Mouse (Mus musculus): Measurements from ENCODE around the gene Nckipsd. TPM values are rescaled to one million over a fixed set of nuclear protein-coding genes. Genes with fewer than 3 reads are reported as not detected.

The Nckipsd gene
- polyA plus RNA-seq, 1 experiment from 2014 or later: 14.9 TPM

- H3K27ac ChIP-seq: no peak overlapping the region
- no peaks in the 10 kb centered on the region for H3K9me3 ChIP-seq
- 96% methylated on average over 1 of the region's 1 CpGs for WGBS
- H3K36me3 ChIP-seq: peaks cover 33% of the 10 kb centered on the region
- H3K4me1 ChIP-seq (replicated peaks): peaks cover 81% of the 10 kb centered on the region
- DNase-seq (ENCODE audit: low spot score): no peak
- no peaks in the 10 kb centered on the region for H3K27me3 ChIP-seq (ENCODE audit: insufficient read depth, poor library complexity, severe bottlenecking)
- peak overlapping the region; percentile 96 for H3K4me3 ChIP-seq
Observed at GRCm38 (mm10) chr9:108786494-108786893, 21.7 kb upstream of the Nckipsd start.

- no peaks in the 10 kb centered on the region for H3K27me3 ChIP-seq (ENCODE audit: insufficient read depth, poor library complexity, severe bottlenecking)
- WGBS: 90% methylated on average over 2 of the region's 2 CpGs
- peaks cover 81% of the 10 kb centered on the region for H3K4me1 ChIP-seq (replicated peaks)
- H3K9me3 ChIP-seq: no peaks in the 10 kb centered on the region
- no peak overlapping the region for H3K27ac ChIP-seq
- no peak for DNase-seq (ENCODE audit: low spot score)
- H3K4me3 ChIP-seq: no peak overlapping the region
- peaks cover 33% of the 10 kb centered on the region for H3K36me3 ChIP-seq
Observed at GRCm38 (mm10) chr9:108787080-108787479, 21.1 kb upstream of the Nckipsd start.

GRCm38 (mm10) chr9:108788713-108789112 lies 19.5 kb upstream of the Nckipsd start:
- H3K4me1 ChIP-seq (replicated peaks): peaks cover 76% of the 10 kb centered on the region

GRCm38 (mm10) chr9:108792307-108792706 lies 15.9 kb upstream of the Nckipsd start:
- peaks cover 46% of the 10 kb centered on the region for H3K36me3 ChIP-seq
- 89% methylated on average over 1 of the region's 1 CpGs for WGBS

More at GRCm38 (mm10) chr9:108788713-108789112, 19.5 kb upstream of the Nckipsd start:
- peaks cover 37% of the 10 kb centered on the region for H3K36me3 ChIP-seq
- no peak for DNase-seq (ENCODE audit: low spot score)
- no peak overlapping the region for H3K27ac ChIP-seq
- no peak overlapping the region for H3K4me3 ChIP-seq
- H3K9me3 ChIP-seq: no peaks in the 10 kb centered on the region
- no peaks in the 10 kb centered on the region for H3K27me3 ChIP-seq (ENCODE audit: insufficient read depth, poor library complexity, severe bottlenecking)
- WGBS: 75% methylated on average over 3 of the region's 3 CpGs

GRCm38 (mm10) chr9:108792730-108793129 lies 15.4 kb upstream of the Nckipsd start:
- peaks cover 73% of the 10 kb centered on the region for H3K4me1 ChIP-seq (replicated peaks)

More at GRCm38 (mm10) chr9:108792307-108792706, 15.9 kb upstream of the Nckipsd start:
- DNase-seq (ENCODE audit: low spot score): no peak
- peaks cover 77% of the 10 kb centered on the region for H3K4me1 ChIP-seq (replicated peaks)
- H3K27me3 ChIP-seq (ENCODE audit: insufficient read depth, poor library complexity, severe bottlenecking): no peaks in the 10 kb centered on the region
- no peak overlapping the region for H3K27ac ChIP-seq
- H3K4me3 ChIP-seq: no peak overlapping the region
- H3K9me3 ChIP-seq: no peaks in the 10 kb centered on the region

GRCm38 (mm10) chr9:108795281-108795680 lies 12.9 kb upstream of the Nckipsd start:
- no peaks in the 10 kb centered on the region for H3K9me3 ChIP-seq
- 78% methylated on average over 2 of the region's 2 CpGs for WGBS
- H3K27ac ChIP-seq: no peak overlapping the region
- H3K4me3 ChIP-seq: no peak overlapping the region
- no peak for DNase-seq (ENCODE audit: low spot score)
- peaks cover 48% of the 10 kb centered on the region for H3K4me1 ChIP-seq (replicated peaks)
- peaks cover 56% of the 10 kb centered on the region for H3K36me3 ChIP-seq
- H3K27me3 ChIP-seq (ENCODE audit: insufficient read depth, poor library complexity, severe bottlenecking): no peaks in the 10 kb centered on the region

More at GRCm38 (mm10) chr9:108792730-108793129, 15.4 kb upstream of the Nckipsd start:
- DNase-seq (ENCODE audit: low spot score): no peak
- no peaks in the 10 kb centered on the region for H3K9me3 ChIP-seq
- peaks cover 46% of the 10 kb centered on the region for H3K36me3 ChIP-seq
- no peak overlapping the region for H3K4me3 ChIP-seq
- H3K27ac ChIP-seq: no peak overlapping the region
- H3K27me3 ChIP-seq (ENCODE audit: insufficient read depth, poor library complexity, severe bottlenecking): no peaks in the 10 kb centered on the region
- WGBS: 66% methylated on average over 3 of the region's 3 CpGs

- 0 out of 2 replicates have a peak overlapping the region, but pooled peaks have one; percentile 12 for H3K27ac ChIP-seq
- DNase-seq (ENCODE audit: low spot score): no peak
- H3K9me3 ChIP-seq: no peaks in the 10 kb centered on the region
- H3K27me3 ChIP-seq (ENCODE audit: insufficient read depth, poor library complexity, severe bottlenecking): no peaks in the 10 kb centered on the region
- 40% methylated on average over 11 of the region's 11 CpGs for WGBS
- H3K4me1 ChIP-seq (replicated peaks): peaks cover 48% of the 10 kb centered on the region
- peak overlapping the region; percentile 23; the same call in 1 of the 2 replicates for H3K4me3 ChIP-seq
- peaks cover 59% of the 10 kb centered on the region for H3K36me3 ChIP-seq
Observed at GRCm38 (mm10) chr9:108795762-108796161, 12.4 kb upstream of the Nckipsd start.

GRCm38 (mm10) chr9:108796351-108796981 lies 11.7 kb upstream of the Nckipsd start:
- no peaks in the 10 kb centered on the region for H3K27me3 ChIP-seq (ENCODE audit: insufficient read depth, poor library complexity, severe bottlenecking)
- no peaks in the 10 kb centered on the region for H3K9me3 ChIP-seq
- DNase-seq (ENCODE audit: low spot score): no peak
- H3K4me1 ChIP-seq (replicated peaks): peaks cover 46% of the 10 kb centered on the region
- WGBS: 80% methylated on average over 4 of the region's 4 CpGs
- peaks cover 66% of the 10 kb centered on the region for H3K36me3 ChIP-seq
- peak overlapping the region; percentile 23; the same call in 1 of the 2 replicates for H3K4me3 ChIP-seq
- H3K27ac ChIP-seq: 0 out of 2 replicates have a peak overlapping the region, but pooled peaks have one; percentile 12

- peaks cover 76% of the 10 kb centered on the region for H3K36me3 ChIP-seq
- no peak overlapping the region for H3K4me3 ChIP-seq
- DNase-seq (ENCODE audit: low spot score): no peak
- H3K9me3 ChIP-seq: no peaks in the 10 kb centered on the region
- H3K27ac ChIP-seq: no peak overlapping the region
- H3K4me1 ChIP-seq (replicated peaks): peaks cover 40% of the 10 kb centered on the region
- WGBS: 91% methylated on average over 7 of the region's 7 CpGs
- no peaks in the 10 kb centered on the region for H3K27me3 ChIP-seq (ENCODE audit: insufficient read depth, poor library complexity, severe bottlenecking)
Observed at GRCm38 (mm10) chr9:108797477-108797876, 10.7 kb upstream of the Nckipsd start.

GRCm38 (mm10) chr9:108798508-108799075 lies 9.6 kb upstream of the Nckipsd start:
- H3K4me3 ChIP-seq: no peak overlapping the region
- peaks cover 83% of the 10 kb centered on the region for H3K36me3 ChIP-seq
- WGBS: 88% methylated on average over 5 of the region's 5 CpGs
- no peaks in the 10 kb centered on the region for H3K27me3 ChIP-seq (ENCODE audit: insufficient read depth, poor library complexity, severe bottlenecking)
- H3K9me3 ChIP-seq: no peaks in the 10 kb centered on the region
- no peak for DNase-seq (ENCODE audit: low spot score)
- peaks cover 29% of the 10 kb centered on the region for H3K4me1 ChIP-seq (replicated peaks)
- H3K27ac ChIP-seq: no peak overlapping the region

- 95% methylated on average over 3 of the region's 3 CpGs for WGBS
- H3K36me3 ChIP-seq: peaks cover 87% of the 10 kb centered on the region
- peaks cover 21% of the 10 kb centered on the region for H3K4me1 ChIP-seq (replicated peaks)
- no peak for DNase-seq (ENCODE audit: low spot score)
- H3K9me3 ChIP-seq: no peaks in the 10 kb centered on the region
- no peaks in the 10 kb centered on the region for H3K27me3 ChIP-seq (ENCODE audit: insufficient read depth, poor library complexity, severe bottlenecking)
- H3K4me3 ChIP-seq: no peak overlapping the region
- no peak overlapping the region for H3K27ac ChIP-seq
Observed at GRCm38 (mm10) chr9:108799564-108799963, 8.6 kb upstream of the Nckipsd start.

- Histone ChIP-seq H3K4me1 (replicated peaks) (peaks cover 16% of the 10 kb centered on the region), H3K36me3 (peaks cover 71% of the 10 kb centered on the region), H3K27ac (no peak overlapping the region), H3K27me3 (ENCODE audit: insufficient read depth, poor library complexity, severe bottlenecking) (no peaks in the 10 kb centered on the region), H3K9me3 (no peaks in the 10 kb centered on the region), H3K4me3 (no peak overlapping the region)
- no peak for DNase-seq (ENCODE audit: low spot score)
- 89% methylated on average over 8 of the region's 8 CpGs for WGBS
Observed at GRCm38 (mm10) chr9:108805768-108806167, 2.4 kb upstream of the Nckipsd start.

GRCm38 (mm10) chr9:108806379-108806778 lies 1.8 kb upstream of the Nckipsd start:
- no peaks in the 10 kb centered on the region for H3K27me3 ChIP-seq (ENCODE audit: insufficient read depth, poor library complexity, severe bottlenecking)
- peaks cover 16% of the 10 kb centered on the region for H3K4me1 ChIP-seq (replicated peaks)
- H3K4me3 ChIP-seq: no peak overlapping the region
- H3K27ac ChIP-seq: no peak overlapping the region
- peaks cover 70% of the 10 kb centered on the region for H3K36me3 ChIP-seq
- DNase-seq (ENCODE audit: low spot score): no peak
- no peaks in the 10 kb centered on the region for H3K9me3 ChIP-seq
